Comparison of ENCODE assay signal across 8 mouse cellular contexts in genomic region chr1:74601267-74601962, GRCm38 (mm10). TPM values are rescaled to one million over a fixed set of nuclear protein-coding genes. Genes with fewer than 3 reads are reported as not detected.
DNase-seq lines count a peak whose midpoint lies in the region; ATAC-seq and TF ChIP-seq lines count a peak whose summit lies in the region.

Rnf25 (minus strand) TSS chr1:74601397.
Stk36 (plus strand) TSS chr1:74601445.

- peak within 1 kb of the TSS; percentile 92 for H3K9ac ChIP-seq in MEL (ENCODE audit: control insufficient read depth, low read depth, low read length, poor library complexity, severe bottlenecking)
- H3K9ac ChIP-seq in lung, embryonic 16.5 days (ENCODE audit: low read length): peak within 1 kb of the TSS; percentile 92

- peaks cover 7% of the 10 kb centered on the region for H3K79me2 ChIP-seq in MEL (ENCODE audit: control insufficient read depth, insufficient read depth, low read length, poor library complexity)

- WGBS in cerebellum, adult 2 months: 6% methylated on average over 25 of the region's 25 CpGs
- WGBS in lung, embryonic 16.5 days: 7% methylated on average over 25 of the region's 25 CpGs

- H3K4me3 ChIP-seq in MEL (ENCODE audit: control insufficient read depth in 1 of 2, insufficient read depth in 1 of 2, low read depth in 2 of 2, low read length in 2 of 2): peak within 1 kb of the TSS; percentile 85 to 97
- H3K4me3 ChIP-seq in cerebellum, adult 2 months (replicated peaks; ENCODE audit: insufficient read depth, low read depth, low read length): peak within 1 kb of the TSS; percentile 86
- peak within 1 kb of the TSS; percentile 90 for H3K4me3 ChIP-seq in lung, embryonic 16.5 days (ENCODE audit: low read length)

- H3K27ac ChIP-seq in MEL (ENCODE audit: control insufficient read depth, low read depth, low read length): peak within 1 kb of the TSS; percentile 35
- H3K27ac ChIP-seq in cerebellum, adult 2 months (ENCODE audit: insufficient read depth, low read length): no peak within 1 kb of the TSS
- H3K27ac ChIP-seq in lung, embryonic 16.5 days (ENCODE audit: low read length): peak within 1 kb of the TSS; percentile 46; the same call in 1 of the 2 replicates

- TF ChIP-seq EP300 in MEL (IDR thresholded peaks at IDR 0.05; ENCODE audit: low read depth in 1 of 2, low read length in 2 of 2): no peak

- no peak for TF ChIP-seq RAD21 in MEL (IDR thresholded peaks at IDR 0.05; ENCODE audit: low read depth, low read length)

- TF ChIP-seq CTCF in MEL (IDR thresholded peaks at IDR 0.05 in 2 of 3, conservative IDR thresholded peaks at IDR 0.05 in 1 of 3; ENCODE audit: control insufficient read depth in 1 of 3, insufficient read depth in 1 of 3, low read depth in 2 of 3, low read length in 3 of 3, poor library complexity in 1 of 3, severe bottlenecking in 1 of 3): no peak
- TF ChIP-seq CTCF in cerebellum, adult 2 months (IDR thresholded peaks at IDR 0.05; ENCODE audit: borderline replicate concordance, insufficient read depth, low read depth, low read length): no peak

- H3K9me3 ChIP-seq in MEL (replicated peaks; ENCODE audit: insufficient read depth, low read length): no peaks in the 10 kb centered on the region
- no peaks in the 10 kb centered on the region for H3K9me3 ChIP-seq in lung, embryonic 16.5 days (ENCODE audit: control insufficient read depth, low read length)

- no peaks in the 10 kb centered on the region for H3K27me3 ChIP-seq in MEL (ENCODE audit: control insufficient read depth in 1 of 2, insufficient read depth in 2 of 2, low read length in 2 of 2)
- H3K27me3 ChIP-seq in cerebellum, adult 2 months (ENCODE audit: control insufficient read depth, insufficient read depth, low read length): no peaks in the 10 kb centered on the region
- no peaks in the 10 kb centered on the region for H3K27me3 ChIP-seq in lung, embryonic 16.5 days (ENCODE audit: control insufficient read depth, insufficient read depth, low read depth, low read length)

- DNase-seq in MEL (ENCODE audit: low read depth, low spot score): peak; percentile 93
- peak; percentile 83 to 85 for DNase-seq in cerebellum, adult 2 months
- DNase-seq in forelimb bud, embryonic 11.5 days (ENCODE audit: low read depth, low spot score): peak; percentile 82
- DNase-seq in layer of hippocampus, adult 9-10 months (ENCODE audit: low spot score): peak; percentile 69
- DNase-seq in ovary, postnatal 10 days (ENCODE audit: low spot score): peak; percentile 67
- peak; percentile 69 to 76 for DNase-seq in thymus, postnatal 10 days (ENCODE audit: low spot score in 2 of 2)

- H3K36me3 ChIP-seq in MEL (ENCODE audit: control insufficient read depth in 1 of 2, insufficient read depth in 2 of 2, low read length in 2 of 2): peaks cover 0 to 6% of the 10 kb centered on the region in 2 experiments; a peak in 3 of 4 replicates
- peaks cover 12% of the 10 kb centered on the region; the same call in 1 of the 2 replicates for H3K36me3 ChIP-seq in lung, embryonic 16.5 days (ENCODE audit: control insufficient read depth, insufficient read depth, low read length)

- TF ChIP-seq POLR2A in MEL (IDR thresholded peaks at IDR 0.05; ENCODE audit: control insufficient read depth in 1 of 2, insufficient read depth in 1 of 2, low read depth in 1 of 2, low read length in 2 of 2, poor library complexity in 1 of 2): peak; percentile 91 to 97; a peak in 3 of 4 replicates
- TF ChIP-seq POLR2A in cerebellum, adult 2 months (IDR thresholded peaks at IDR 0.05; ENCODE audit: borderline replicate concordance, insufficient read depth, low read length): peak; percentile 97

- H3K4me2 ChIP-seq in lung, embryonic 16.5 days (ENCODE audit: low read depth, low read length): peak within 1 kb of the TSS; percentile 83

- H3K4me1 ChIP-seq in MEL (ENCODE audit: control insufficient read depth in 1 of 2, insufficient read depth in 2 of 2, low read length in 2 of 2): peaks cover 0 to 2% of the 10 kb centered on the region in 2 experiments; a peak in 1 of 4 replicates
- peaks cover 3% of the 10 kb centered on the region; the same call in 1 of the 2 replicates for H3K4me1 ChIP-seq in cerebellum, adult 2 months (ENCODE audit: control insufficient read depth, insufficient read depth, low read length)
- peaks cover 12% of the 10 kb centered on the region for H3K4me1 ChIP-seq in lung, embryonic 16.5 days (replicated peaks; ENCODE audit: control insufficient read depth, insufficient read depth, low read length)

- peak; percentile 96 to 97 for ATAC-seq in hematopoietic stem cell, adult 5-6 weeks (replicated peaks in 1 of 2; ENCODE audit: insufficient read depth in 1 of 2, low FRiP score in 2 of 2, low TSS enrichment in 1 of 2, low read depth in 1 of 2, poor library complexity in 2 of 2, severe bottlenecking in 2 of 2)
- peak; percentile 93 for ATAC-seq in lung, embryonic 16.5 days (ENCODE audit: low read depth)

TF ChIP-seq in MEL, 35 proteins besides CTCF, POLR2A, EP300 and RAD21:
- peak; percentile 74 for TF ChIP-seq MXI1 (IDR thresholded peaks at IDR 0.05; ENCODE audit: low read depth, low read length)
- TF ChIP-seq ELF1 (IDR thresholded peaks at IDR 0.05; ENCODE audit: low read depth, low read length): peak; percentile 72
- TF ChIP-seq CHD1 (IDR thresholded peaks at IDR 0.05; ENCODE audit: low read depth, low read length): no peak
- TF ChIP-seq HCFC1 (IDR thresholded peaks at IDR 0.05; ENCODE audit: low read depth, low read length): peak; percentile 87
- peak; percentile 83; the same call in 1 of the 2 replicates for TF ChIP-seq ZMIZ1 (IDR thresholded peaks at IDR 0.05; ENCODE audit: low read depth, low read length)
- no peak for TF ChIP-seq UBTF (IDR thresholded peaks at IDR 0.05; ENCODE audit: borderline replicate concordance, insufficient read depth, low read depth, low read length)
- TF ChIP-seq NELFE (IDR thresholded peaks at IDR 0.05; ENCODE audit: low read depth, low read length): peak; percentile 96
- TF ChIP-seq SIN3A (IDR thresholded peaks at IDR 0.05; ENCODE audit: low read length): peak; percentile 99
- TF ChIP-seq TBP (IDR thresholded peaks at IDR 0.05; ENCODE audit: low read depth, low read length): peak; percentile 78; the same call in 1 of the 2 replicates
- TF ChIP-seq BHLHE40 (IDR thresholded peaks at IDR 0.05; ENCODE audit: borderline replicate concordance, low read depth, low read length): no peak
- no peak for TF ChIP-seq CHD2 (IDR thresholded peaks at IDR 0.05; ENCODE audit: low read length)
- peak; percentile 96 for TF ChIP-seq POLR2AphosphoS2 (IDR thresholded peaks at IDR 0.05; ENCODE audit: low read length)
- no peak for TF ChIP-seq MAFK (IDR thresholded peaks at IDR 0.05; ENCODE audit: borderline replicate concordance, low read depth, low read length)

RNA-seq across cellular contexts. Expression of gene Rnf25, which starts in this region (rescaled TPM):
- total RNA-seq in MEL (2012; rRNA removed): 26.2 and 32.4 TPM in 2 replicates
- polyA plus RNA-seq in MEL (2012; ENCODE audit: insufficient read depth in 1 of 2, insufficient read length in 2 of 2, low read depth in 1 of 2, low replicate concordance in 2 of 2, missing spikeins in 1 of 2): 10 to 100 TPM in 1 of 2 experiments, not detected in 1; 49.7 TPM
- 145 and 146 TPM in 2 replicates for polyA plus RNA-seq in cerebellum, adult 2 months (2012; rRNA removed)
- 33.0 and 39.7 TPM in 2 replicates for total RNA-seq in hematopoietic stem cell, adult 5-6 weeks (2017)
- polyA plus RNA-seq in lung, embryonic 16.5 days (2015; fragmentation: Nextera tagmentation; extraction: Ambion mirVana): 31.2 and 36.8 TPM in 2 replicates

RNA-seq across cellular contexts. Expression of gene Stk36, which starts in this region (rescaled TPM):
- 0.23 and 0.26 TPM in 2 replicates for total RNA-seq in MEL (2012; rRNA removed)
- polyA plus RNA-seq in MEL (2012; ENCODE audit: insufficient read depth in 1 of 2, insufficient read length in 2 of 2, low read depth in 1 of 2, low replicate concordance in 2 of 2, missing spikeins in 1 of 2): under 1 TPM in 1 of 2 experiments, not detected in 1; 0.89 TPM
- polyA plus RNA-seq in cerebellum, adult 2 months (2012; rRNA removed): 4.7 and 6.2 TPM in 2 replicates
- 0.15 and 0.25 TPM in 2 replicates for total RNA-seq in hematopoietic stem cell, adult 5-6 weeks (2017)
- 9.6 and 10.1 TPM in 2 replicates for polyA plus RNA-seq in lung, embryonic 16.5 days (2015; fragmentation: Nextera tagmentation; extraction: Ambion mirVana)
